Mouse (Mus musculus) layer of hippocampus, postnatal 10 days (tissue): ENCODE measurements around the gene Ghr. TPM values are rescaled to one million over a fixed set of nuclear protein-coding genes. Genes with fewer than 3 reads are reported as not detected.
A peak's percentile ranks its signal among the peaks of the same experiment; 100 is the strongest.

Source experiments
- DNase-seq, 2 experiments: peaks; one replicate each; pipeline ENCODE4 v3.0.0; 2021; ENCODE audit warnings: low spot score in 2 of 2
- long read RNA-seq: library from polyadenylated mRNA; stranded (forward); transcript quantifications from one replicate; pipeline ENCODE4 v2.0.0, GENCODE M21; 2023
- total RNA-seq, 2 experiments: library from RNA; stranded (reverse); gene quantifications; 2 replicates each; pipeline ENCODE4 v1.2.3; 2021

Gene Ghr
- total RNA-seq: 10 to 100 TPM; 10.1 to 10.2 TPM
- long read RNA-seq, partial matches to known transcripts: 0 of 4 reads
- long read RNA-seq, other reads (novel, unspliced or antisense): 1 of 4 reads

DNA sequence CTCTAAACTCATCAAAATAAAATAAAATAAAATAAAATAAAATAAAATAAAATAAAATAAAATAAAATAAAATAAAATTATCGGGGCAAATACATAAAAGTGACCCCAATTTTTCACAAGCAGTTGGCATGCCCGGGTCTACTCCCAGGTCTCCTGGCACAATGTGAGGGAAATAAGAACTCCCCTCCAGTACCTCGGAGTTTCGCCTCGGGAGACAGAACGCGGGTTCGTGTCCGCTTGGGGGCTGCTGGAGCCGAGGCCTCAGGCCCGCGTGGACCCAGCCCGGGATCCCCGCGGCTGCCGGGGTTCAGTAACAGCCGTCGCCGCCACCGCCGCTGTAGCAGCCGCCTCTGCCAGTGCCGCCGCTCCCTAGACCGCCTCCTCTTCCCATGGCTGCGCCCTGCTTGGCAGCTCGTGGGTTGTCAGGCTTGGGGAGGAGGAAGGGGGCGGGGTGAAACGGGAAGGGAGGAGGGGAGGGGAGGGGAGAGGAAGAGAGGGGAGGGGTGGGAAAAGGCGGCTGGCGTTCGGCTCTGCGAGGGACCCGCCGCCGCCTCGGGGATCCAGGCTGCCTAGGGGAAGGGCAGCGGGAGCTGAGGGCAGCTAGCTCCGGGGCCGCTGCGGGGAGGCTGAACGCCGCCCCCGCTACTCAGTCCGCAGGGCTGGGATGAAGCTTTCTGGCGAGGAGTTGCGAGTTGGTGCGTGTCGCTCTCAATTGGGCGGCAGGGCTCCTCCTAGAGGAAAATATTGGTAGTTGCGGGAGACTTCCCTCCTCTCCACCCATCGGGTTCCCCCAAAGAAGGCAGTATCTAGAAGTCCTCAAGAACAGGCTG, at the start of gene Ghr:
Gene Ghr (minus strand): TSS at position 686 of the 830 bp plus-strand sequence.
- peak; percentile 88 to 90 for DNase-seq

DNA sequence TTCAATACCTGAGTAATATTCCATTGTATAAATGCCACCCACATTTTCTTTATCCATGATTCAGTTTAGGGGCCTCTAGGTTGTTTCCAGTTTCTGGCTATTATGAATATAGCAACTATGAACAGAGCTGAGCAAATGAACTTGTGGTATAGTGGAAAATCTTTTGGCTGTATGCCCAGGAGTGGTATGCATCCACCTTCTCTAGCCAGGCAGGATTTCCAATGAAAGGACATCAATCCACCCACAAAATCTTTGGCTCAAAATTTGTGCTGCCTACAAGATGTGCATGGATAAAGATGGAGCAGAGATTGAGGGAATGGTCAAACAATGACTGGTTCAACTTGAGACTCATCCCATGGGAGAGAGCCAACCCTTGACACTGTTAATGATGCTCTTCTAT, 39.5 kb upstream of the Ghr start:
- no peak for DNase-seq

DNA sequence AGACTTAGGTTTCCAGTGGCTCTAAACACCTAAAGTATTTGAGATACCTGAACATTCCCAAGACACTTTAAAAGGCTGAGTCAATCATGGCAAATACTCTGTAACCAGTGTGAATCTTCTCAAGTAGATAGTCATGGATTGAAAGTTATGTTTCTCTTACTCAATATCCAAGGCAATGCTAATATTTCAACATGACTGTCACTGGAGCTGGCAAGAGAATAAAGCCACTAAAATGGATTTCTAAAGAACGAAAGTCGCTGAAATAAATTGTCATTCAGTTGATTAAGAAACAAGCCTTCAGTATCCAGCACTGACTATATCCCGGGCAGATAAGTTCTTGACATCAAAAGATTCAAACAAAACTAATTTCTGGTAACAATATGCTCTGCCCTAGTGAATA, 37.1 kb upstream of the Ghr start:
- no peak for DNase-seq

DNA sequence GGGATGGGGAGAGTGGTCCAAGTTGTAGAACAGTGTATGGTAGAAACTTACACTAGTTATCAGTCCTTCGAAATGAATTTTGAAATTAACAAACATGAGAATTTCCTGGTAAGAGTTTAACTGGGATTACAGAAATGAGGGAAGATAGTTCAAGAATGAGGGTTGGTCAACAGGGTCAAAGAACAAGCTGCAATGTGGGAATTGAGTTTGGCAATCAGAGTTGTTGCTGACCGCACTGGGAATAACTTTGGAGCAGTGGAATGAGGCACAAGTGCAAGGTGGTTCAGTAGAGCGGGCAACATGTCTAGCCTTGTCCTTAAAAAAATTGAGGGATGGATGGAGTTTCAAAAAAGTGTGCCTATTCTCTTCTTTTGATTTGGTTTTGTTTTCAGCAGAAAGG, 35.0 kb upstream of the Ghr start:
- no peak for DNase-seq

DNA sequence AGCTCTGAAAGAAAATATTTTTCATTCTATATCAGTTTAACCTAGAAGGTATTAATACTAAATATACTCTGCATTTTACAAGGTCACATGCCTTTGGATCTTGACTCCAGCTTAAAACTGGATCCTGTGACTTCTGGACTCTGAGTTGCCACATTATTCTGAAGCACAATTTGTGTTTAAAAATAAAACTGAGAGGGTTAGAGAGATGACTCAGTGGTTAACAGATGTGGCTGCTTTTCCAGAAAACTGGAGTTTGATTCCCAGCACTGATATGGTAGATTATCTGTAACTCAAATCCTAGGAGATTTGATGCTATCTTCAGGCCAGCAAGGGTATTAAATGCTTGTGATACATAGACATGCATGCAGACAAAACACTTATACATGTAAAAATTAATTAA, 28.7 kb upstream of the Ghr start:
- no peak for DNase-seq

DNA sequence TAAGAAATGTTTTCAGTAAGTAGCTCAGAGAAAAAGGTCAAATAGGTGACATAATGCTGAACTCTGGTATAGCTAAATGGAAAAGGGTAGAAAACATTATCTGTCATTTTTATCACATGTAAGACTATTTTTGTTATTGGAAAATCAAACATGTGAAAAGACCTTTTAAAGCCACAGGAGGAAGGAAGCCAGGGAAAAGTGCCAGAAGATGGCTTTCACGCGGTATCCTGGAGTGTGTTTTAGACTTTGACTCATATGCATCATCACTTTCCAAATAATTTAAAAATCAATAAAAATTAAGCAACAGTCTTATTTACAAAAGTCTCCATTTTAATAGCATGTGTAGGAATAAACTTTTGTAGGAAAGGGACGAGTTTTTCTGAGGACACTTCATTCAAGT, 24.7 kb upstream of the Ghr start:
- DNase-seq: no peak

DNA sequence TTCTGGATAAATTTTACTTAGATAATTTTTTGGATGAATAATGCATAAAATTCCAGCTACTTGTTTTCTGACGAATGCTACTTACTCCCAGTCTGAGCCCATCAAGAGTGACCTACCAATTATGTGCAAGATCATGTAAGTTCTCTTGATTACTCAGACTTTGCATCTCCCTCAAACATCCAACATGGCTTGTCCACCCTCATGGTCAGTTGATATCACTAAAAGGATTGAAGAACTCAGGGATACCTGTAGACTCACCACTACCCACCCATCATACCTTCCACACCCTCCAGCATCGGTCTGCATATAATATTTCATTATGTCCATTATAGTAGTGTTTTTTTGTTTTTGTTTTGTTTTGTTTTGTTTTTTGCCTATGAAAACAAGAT, 18.8 kb upstream of the Ghr start:
- no peak for DNase-seq

DNA sequence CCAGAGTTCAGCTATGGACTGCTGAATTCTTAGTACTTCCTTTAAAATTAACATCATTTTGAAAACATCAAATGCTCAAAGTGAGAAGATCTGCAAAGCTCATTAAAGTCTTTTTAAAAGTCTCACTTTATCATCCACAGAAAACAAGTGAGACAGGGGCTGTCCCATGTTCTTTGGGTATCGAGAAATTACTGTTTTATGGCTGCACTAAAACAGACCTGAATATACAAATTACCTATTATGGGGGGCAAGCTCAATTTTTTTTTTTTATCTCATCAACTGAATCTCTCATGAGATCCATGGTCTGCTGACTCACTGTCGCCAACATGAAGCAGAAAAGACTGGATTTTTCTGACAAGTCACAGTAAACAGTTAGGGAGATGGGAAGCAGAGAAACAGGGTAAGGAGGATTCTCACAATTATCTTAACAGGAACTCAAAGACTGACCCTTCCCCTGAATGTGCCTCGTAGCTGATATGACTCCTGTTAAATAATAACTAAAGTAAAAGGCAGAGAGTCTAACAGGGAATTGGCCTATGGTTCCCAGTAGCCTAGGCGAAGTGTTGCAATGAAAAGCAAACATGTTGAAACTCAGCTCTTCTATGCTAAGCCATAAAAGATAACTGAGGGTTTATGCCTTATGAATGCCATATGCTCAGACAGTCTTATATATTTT, 18.3 kb upstream of the Ghr start:
- no peak for DNase-seq

DNA sequence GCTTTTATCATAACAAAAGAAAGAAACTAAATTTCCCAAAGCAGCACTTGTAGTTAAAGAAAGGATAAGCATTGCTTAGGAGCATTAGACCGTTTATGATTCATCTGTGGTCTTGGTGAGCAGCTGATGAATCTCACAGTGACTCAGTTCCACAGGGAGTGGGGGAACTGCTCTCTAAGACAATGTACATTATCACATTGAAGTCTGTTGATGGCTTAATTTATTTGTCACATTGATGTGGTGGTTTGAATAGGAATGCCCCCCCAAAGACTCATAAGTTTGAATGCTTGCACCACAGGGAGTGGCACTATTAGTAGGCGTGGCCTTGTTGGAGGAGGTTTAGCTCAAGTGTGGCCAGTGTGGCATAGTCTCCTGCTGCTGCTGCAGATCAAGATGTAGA, 4.6 kb upstream of the Ghr start:
- DNase-seq: no peak

DNA sequence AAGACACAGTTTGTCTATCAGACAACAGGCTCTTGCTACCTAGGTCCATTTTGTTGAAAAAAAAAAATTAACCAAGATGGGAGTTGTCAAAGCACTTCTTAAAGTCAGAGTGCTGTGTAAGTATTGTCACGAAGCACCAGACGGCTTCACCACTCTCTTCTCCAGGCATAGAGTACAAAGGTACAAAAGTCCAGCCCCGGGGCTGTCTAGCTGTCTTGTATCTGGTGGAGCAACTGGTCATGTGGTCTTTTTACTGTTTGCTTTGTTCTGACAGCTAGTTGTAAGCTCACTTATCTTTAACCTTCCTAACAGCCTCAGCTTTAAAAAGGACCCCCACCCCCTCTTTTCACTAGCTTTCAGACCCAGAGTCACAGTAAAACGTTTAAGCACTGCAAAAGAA, 1.1 kb upstream of the Ghr start:
- DNase-seq: no peak

DNA sequence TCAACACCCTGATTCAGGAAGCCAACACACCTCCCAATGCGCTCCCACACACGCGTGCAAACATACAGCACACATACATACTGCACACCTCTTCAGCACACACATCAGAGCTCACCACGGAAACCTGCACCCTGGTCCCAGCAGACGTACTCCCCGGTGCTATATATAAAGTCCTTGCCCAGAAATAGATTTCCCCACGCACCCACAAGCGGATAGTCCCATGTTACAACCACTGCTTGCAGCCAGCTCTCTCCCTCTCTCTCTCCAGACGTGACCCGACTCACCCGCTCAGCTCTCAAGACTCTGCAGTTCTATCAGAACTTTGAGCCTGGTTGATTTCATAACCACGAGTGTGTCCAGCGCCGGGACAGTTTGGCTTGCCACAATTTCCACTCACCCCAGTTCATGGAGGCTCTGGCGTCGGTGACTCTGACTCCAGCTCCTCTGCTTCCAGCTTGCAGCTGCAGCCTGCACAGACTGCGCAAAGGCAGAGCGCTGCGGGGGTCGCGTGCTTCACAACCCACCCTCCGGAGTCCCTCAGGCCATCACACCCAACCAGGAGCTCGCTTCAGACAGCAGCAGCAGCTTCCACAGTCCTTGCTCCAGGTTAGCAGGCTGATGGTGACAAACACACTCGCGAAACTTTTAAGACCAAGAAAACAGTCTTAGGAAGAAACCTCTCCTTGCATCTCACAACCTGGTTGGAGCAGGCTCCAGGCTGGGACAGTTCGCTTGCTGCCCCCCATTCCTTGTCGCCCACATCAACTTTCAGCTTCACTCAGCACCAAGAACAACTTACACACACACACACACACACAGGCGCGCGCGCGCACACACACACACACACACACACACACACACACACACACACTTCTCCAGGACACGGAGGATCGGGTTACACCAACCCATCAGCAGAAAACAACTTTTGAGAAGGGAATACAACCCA, 1.2 kb downstream of the Ghr start:
- DNase-seq: peak; percentile 34 to 52

DNA sequence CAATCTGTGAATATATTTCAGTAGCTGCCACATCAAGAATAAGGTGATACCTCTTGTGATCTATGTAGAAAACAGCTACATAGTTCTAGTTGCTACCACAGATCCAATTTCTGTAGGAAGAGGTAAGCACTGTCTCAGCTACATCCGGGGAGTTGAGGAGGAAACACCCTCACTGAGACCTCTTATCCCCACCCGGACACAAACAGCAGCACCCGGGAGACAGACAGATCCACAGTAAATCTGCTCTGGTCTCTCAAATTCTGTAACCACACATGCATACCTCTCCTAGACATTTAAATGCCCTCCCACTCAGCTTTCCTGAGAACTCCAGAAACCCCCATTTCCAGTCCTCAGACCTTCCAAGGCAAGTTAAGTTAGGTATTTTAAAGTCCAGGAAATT, 2.0 kb downstream of the Ghr start:
- no peak for DNase-seq

DNA sequence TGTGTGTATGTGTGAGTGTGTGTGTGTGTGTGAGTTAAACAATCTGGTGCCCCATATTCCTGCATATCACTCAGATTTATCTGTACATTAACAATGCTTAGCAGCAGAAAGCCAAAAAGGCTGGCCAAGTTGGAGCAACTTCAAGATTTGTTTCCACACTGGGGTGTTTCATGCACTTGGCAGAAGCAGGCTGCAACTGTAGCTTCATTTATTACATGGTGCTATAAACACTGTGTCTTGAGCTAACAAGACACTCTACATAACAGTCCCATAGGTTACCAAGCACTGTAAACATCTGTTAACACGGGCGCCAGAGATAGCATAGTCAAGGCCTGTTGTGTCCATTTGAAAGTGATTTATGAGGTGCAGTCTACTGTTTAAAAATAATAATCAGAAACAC, 3.1 kb downstream of the Ghr start:
- no peak for DNase-seq

DNA sequence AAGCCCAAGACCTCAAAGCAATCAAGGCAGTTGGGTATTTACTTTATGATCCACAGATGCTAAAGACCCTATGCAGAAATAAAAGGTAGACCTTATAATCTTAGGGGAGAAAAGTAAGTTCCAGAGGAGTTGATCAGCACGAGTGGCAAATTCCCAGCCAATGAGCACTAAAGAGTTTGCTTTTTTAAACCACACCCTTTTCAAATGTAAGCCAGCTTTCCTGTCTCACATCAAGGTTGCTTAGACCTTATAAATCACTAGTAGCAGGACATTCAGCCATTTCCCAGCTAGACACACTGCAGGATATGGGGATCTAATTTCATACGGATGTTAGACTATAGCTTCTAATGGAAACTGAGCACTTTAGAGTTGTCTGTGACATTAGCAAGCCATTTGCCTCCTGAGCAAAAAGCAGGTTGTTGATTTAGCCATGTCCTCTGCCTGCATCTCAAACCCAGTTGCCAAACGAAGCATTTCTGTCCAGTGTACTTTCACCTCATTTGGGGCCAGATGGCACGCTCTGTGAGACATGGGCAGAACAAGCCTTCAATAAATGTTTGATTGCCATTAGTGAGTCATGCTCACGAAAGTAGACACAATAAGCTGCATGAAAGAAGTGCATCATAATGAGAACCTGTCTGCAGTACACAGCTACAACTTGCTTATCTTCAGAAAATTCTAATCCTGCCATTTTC, 4.9 kb downstream of the Ghr start:
- no peak for DNase-seq

DNA sequence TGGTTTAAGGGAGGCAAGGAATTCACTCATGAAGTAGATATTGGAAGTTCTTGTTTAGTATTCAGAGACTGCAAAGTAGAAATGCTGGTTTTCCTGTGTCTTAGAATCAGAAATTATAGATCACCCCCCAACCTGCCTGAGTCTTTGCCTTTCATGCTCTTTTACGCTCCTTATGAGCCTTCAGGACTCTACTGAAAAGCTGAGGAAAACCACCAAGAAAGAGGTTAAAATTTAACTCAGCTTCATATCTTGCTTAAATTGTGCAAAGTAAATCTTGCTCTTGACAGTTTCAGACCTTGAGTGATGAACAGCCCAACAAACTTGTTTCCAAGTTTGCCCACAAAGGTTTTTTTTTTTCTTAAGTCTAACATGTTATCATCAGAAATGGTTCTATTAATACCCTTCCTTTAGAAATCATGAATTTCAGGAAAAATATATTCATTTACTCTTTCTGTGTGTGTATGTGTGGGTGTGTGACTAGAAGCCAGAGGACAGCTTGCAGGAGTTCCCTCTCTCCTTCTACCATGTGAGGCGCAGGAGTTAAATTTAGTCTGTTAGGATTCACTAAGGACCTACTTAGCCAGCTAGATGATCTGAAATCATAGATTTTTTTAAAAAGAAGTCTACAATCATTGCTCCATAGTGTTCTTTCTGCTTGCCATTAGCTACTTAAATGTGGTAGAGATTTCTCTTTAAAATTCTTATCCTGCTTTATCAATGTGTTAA, 14.0 kb downstream of the Ghr start:
- no peak for DNase-seq

DNA sequence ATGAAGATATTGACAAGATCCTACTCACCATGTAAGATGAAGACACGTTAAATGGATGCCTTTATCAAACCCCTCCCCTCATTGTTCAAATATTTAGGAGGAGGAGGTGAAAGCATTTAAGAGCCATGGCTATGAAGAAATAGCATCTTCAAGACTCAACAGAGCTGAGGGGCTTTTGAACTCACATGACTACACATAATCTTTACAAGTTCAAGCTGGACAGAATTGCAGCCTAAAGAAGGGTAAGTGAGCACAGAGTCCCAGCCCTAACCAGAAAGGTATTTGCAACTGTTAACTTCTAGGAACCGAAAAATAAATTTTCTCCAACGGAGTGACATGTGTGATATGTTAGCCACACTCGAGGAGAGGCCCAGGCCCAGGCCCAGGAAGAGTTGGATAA, 18.7 kb downstream of the Ghr start:
- no peak for DNase-seq

DNA sequence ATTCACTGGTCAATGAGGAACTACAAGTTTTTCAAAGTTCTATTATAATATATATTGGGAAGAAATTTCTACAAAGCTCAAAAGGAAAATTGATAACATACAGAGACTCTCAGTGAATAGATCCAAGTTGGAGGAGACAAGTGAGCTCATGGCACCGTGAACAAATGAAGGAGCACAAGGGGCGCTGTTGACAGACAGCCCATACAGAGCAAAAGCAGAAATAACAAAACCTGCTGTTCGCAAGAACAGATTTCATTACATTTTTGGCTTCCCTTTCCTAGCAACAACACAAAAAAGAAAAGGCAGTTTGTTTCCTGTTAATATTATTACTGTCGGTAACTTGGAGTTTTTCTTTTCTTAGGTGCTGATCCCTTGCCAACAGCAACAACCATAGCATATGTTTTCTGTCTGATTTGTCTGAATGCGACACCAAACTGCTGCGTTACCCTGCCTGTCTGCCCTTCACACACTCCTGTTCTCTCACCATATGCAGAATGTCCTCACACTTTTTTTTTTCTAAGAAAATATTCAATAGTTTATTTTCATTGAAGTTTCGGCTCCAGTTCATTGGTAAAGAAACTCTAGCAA, 19.3 kb downstream of the Ghr start:
- DNase-seq: no peak

DNA sequence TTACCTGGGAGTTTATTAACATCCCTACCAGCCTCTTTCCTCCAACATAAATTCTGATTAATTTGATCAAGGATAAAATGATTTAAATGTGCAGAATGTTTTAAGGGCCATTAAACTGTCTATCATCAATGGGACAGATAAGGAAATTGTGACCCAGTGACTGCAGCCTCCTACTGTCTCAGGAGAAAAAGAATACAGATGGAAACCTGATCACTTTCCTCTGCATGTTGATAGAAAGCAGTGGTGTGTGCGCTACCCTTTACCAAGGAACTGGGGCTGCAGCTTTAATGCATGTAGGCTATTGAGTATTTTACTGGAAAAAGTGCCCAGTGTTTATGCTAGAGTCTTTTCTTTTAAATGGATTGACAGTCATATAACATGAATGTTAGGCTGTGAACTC, 19.8 kb downstream of the Ghr start:
- no peak for DNase-seq

DNA sequence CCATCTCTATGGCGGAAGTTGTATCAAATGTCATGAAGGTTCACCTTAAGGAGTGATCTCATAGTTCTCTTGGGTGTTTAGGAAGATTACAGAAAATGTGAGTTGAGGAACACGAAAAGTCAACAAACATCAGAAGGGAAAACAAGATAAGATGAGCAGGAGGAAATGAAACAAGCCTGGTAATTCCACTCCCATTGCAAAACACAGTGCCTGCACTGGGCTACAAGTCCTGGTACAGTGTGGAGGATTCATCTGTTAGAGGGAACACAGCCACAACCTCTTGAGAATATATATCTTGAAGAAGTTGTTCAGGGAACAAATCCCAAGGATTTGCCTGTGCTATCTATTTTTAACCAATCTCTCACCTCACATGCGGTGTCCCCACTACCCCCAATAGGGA, 24.8 kb downstream of the Ghr start:
- no peak for DNase-seq

DNA sequence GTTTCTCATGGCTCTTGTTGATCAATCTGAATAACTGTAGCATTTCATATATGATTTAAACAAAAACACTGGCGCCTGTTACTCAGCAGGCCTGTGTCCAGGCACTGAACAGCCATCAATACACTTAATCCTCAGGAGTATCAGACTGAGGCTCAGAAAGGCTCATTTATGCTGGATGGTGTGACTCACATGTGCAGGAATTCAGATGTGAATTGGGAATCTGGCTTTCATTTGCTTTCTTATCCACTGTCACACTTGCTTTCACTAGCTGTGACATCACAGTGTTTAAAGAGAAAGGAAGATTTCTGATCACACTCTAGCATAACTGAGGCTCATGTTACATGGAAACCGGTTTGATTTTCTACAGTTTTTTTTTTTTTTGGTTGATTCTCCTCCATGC, 39.0 kb downstream of the Ghr start:
- DNase-seq: no peak
